Mouse (Mus musculus) cerebellum, adult 8-10 months (tissue): Measurements from ENCODE around the gene Cadm2.
A peak's percentile ranks its signal among the peaks of the same experiment; 100 is the strongest.

ENCODE experiments used
- DNase-seq: peaks from one replicate; pipeline ENCODE4 v3.0.0; 2022

Cadm2 gene

DNA sequence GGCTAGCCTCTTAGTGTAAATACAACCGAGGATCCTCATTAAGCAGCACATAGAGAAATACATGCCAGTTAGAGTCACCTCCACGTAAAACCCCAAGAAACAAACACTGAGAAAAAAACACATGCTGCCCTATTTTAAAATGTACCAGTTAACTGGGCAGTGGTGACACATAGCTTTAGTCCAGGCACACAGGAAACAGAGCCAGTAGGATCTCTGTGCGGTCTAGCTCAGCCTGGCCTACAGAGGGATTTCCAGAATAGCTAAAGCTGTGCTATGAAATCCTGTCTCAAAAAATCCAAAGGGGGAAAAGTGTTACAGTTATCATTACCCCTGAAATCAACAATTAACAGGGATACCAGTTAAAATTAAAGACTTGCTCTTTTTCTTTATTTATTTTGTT lies 498.9 kb downstream of the Cadm2 start:
- DNase-seq = no peak

DNA sequence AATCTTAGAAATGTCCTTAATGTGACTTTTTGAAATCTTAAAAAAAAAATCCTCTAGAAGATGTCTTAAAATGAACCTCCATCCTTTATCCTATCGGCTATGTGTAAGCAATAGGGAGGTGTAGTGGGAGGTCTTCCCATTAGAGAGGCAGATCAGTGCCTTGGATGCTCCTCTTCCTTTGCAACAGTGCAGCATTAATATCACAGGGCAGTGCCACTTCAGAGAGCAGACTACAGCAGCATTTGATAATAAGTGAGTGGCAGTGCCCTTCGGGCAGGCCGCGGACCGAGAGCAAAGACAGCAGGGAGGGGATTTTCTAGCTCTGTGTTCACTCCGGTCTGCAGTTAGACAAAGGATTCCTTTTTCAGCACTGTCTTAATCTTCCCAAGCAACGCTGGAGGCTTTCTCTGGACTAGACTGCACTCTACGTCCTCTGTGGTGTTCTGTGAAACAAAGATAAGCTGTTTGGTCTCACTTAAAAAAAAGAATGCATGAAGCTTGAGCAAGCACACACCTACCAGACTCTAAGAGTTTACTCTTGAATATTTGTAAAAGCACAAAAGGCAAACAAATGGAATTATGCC lies 514.1 kb downstream of the Cadm2 start:
- no peak for DNase-seq

DNA sequence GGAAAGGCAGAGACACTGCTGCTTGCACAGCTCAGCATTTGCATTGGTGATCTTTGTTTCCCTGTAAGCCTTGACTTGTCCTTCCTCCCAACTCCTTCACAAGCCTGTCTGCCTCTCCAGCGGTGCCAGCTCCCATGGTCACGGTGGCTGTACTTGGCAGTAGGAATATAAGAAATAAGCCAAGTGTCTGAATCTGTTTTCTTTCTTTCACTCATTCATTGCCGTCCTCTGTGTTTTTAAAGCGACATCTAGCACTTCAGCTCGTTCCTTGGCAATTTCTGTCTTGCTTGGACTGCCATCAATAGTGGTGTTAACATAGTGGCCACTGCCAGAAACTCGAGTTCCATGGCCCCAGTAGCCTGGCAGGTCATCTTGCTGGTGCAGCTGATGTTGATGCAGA lies 524.0 kb downstream of the Cadm2 start:
- no peak for DNase-seq

DNA sequence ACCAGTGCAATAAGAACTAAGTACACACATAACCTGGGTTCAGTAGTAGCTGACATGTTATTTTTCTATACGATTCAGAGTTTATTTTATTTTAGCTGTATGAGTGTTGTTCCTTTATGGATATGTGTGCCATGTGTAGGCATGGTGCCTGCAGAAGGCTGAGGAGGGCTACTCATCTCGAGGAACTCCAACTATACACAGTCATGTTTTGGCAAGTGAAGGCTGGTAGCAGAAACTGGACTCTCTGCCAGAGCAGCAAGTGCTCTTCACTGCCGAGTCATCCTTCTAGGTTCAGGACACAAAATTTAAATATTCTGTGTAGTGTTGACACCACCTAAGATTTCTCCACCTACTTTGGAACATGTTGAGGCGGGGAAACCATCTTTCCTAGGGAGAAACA lies 524.8 kb downstream of the Cadm2 start:
- no peak for DNase-seq

DNA sequence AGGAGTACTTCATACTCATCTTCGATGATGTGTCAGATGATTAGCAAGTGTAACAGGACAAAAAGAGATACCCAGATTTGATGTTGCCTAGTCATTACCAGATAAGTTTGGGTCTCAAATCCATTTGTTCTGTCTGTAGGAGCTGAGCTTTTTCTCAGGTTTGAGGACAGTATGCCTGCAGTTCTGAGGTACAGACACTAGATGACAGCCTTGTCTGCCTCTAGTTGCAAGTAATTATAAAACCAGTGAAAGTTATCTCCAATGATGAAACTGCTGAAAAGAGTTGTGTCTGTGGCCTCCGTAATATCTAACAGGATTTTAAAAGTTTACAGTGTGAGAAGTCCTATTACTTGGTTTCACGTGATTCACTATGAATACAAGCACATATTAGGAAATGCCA lies 531.0 kb downstream of the Cadm2 start:
- DNase-seq = peak; percentile 52

DNA sequence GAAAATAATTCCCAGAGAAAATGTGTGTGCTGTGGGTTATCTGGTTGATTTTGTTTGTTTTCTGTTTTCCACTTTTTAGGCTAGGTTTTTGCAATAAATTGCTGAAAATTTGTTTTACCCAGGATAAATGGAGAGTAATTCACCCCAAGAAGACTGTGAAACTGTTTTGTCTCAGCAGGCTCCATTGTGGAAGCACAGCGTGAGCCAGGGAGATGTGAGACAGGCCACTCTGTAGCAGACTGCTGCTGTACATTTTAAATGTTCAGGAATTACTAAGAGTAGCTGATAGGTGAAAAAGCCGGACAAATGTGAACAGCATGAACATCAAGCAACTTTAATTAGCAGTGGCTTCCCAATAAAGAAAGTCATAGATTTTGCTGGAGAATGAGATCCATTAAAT lies 541.4 kb downstream of the Cadm2 start:
- no peak for DNase-seq

DNA sequence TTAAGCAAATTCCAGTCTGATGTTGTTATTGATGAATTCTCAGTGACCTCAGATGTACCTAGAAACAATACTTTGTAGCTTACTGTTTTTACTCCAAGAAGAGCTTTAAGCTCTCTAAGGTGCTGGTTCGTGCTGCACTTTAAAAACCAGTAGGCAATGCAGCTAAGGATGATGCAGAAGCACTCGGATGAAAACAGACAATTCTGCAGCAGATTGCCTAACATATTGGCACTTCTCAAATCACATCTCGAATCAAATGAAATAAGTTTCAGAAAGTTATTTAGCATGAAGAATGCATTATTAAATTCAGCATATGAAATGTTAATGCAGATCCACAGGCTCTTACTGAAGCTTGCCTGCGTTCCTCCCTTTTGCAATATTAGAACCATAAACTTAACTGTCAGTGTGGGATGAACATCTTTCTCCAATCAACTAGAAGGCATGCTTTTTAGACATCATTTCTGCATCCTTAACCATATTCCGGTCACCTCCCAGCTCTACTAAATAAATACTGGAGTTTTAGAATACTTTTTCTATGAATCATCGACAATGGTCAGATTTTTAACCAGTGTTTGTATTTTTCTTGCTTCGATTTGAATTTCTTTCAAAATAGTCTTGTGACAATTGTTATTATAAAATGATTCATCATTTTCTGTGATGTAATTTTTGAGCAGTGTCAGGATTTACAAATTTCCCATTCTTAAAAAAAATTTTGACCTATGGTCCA lies 544.4 kb downstream of the Cadm2 start:
- no peak for DNase-seq

DNA sequence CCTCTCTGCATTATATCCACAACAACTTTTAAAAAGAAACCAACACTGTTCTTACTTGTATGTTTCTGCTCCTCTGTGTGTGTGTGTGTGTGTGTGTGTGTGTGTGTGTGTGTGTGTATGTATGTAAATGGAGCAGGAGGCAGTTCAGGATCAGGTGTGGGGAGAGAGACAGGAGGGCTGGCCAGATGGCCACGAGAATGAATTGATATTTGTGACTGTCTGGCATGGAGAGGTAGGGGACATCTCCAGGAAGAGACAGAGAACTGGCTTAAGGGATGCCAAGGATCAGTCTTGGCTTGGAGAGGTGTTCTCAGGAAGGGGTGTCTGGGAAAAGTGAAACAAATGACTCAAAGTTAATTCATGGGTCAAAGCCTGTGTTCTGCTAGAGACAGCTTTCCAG lies 552.2 kb downstream of the Cadm2 start:
- peak; percentile 25 for DNase-seq

DNA sequence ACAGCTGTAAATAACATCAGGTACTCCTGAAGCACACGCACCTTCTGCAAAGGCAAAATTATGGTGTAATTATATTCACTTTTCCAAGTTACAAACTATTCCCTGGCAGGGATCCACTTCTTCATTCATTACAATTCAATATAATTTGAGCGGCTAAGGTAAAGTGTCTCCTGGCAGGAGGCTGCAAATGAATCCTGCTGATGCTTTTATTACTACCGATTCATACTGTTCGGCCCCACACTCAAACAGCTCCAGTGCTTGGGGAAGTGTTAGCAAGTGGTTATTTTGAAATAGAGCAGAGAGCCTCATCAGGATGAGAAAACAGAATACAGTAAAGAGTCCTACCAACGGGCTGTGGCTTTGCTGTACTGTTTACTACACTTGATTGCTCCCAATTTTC lies 589.8 kb downstream of the Cadm2 start:
- no peak for DNase-seq

DNA sequence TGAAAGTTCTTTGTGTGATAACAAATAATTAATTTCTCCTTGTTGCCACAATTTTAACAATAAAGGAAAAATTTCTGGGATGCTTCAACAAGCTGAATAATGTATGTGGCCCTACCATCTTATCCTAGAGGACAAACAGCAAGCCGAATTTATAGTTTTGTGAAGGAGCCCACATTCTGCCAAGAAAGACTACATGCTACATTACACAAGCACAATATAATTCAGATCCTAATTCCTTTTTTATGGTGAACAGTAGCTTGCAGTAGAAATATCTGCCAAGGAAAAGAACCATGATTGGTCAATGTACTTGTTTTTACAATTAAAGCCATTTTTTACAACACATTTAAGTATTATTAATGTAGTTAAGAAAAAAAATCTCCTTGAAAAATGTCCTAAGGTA lies 600.9 kb downstream of the Cadm2 start:
- DNase-seq = no peak

DNA sequence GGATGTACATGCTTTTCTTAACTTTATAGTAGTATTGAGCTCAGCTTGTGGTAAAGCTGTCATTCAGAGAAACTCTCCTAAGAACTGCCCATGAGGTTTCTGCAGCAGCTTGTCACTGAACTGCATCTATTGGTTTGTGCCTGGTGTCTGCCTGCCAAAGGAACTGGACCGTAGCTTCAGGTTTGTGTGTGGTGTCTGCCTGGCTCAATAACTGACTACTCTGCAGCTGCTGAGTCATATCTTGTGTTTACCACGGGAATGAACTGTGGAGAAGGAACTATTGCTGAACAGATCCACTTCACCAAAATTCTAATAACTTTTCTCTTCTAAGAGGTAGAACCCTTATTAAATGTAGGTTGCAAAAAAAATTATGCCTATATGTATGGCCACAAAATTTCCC lies 603.0 kb downstream of the Cadm2 start:
- DNase-seq = no peak

DNA sequence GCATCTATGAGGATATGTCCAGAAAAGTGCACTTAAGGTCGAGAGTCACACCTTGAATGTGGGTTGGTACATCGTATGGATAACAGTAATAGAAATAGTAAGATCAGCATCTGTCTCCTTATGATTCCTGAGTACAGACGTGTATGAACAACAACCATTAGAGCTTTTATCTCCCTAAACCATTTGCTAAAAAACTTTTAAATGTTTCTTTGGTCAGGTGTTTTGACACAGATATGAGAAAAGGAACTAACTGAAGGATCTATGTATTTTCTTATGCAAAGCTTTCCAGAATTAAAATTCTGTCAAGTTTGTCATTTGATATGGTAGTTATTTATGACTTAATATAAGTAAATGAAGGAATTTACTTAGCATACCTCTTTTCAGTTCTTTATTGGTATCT lies 617.5 kb downstream of the Cadm2 start:
- DNase-seq = no peak

DNA sequence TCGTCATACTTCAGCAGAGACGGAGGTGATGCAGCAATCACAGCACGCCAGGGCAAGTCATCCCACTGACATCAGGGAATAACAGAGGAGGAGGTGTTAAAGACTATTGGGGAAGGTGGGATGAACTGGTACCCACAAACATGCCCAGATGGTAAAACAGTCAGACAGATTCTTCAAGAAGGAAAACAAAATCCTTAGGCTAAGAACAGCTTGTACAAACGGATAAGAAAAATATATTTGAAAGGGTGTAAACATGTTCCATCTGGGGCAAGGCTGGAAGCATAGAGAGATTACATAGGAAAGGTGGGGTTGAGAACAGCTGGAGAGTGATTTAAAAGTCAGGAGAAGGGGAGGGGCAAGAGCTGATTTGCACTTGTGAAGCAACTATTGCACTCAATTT lies 619.0 kb downstream of the Cadm2 start:
- DNase-seq = no peak

DNA sequence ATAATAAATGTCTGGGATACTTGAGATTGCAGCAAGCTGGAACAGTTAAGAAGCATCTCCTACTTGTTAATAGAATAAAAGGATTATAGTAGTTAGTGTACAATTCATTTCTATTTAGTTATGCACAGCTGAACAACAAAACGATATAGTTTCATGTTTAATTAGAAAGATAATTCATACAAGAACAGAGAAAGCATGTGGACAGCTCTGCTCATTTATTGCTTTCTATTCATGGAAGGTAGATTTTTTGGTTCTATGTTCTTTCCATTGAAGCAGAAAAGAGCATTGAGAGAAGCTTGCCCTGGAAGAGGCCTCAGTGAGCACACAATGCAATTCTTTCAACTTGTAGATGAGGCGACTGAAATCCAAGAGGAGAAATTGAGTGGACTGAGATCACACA lies 623.2 kb downstream of the Cadm2 start:
- DNase-seq = no peak

DNA sequence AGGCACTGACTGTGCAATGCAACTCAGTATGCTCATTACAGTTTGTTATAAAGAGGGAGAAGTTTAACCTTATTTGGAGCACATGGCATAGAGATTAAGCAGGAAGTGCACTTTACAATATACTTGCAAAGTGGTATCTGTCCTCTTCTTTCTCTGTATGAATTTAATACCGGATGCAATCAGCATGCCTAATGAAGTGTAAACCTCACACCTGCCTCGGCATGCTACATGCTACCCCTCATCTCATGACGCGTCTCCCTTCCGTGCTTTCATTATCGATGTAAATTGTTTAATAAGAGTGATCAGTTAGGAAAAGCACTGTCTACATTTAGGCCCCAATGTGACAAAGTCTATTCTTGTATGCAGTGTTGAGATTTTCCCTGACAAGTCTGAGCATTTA lies 633.0 kb downstream of the Cadm2 start:
- DNase-seq = no peak

DNA sequence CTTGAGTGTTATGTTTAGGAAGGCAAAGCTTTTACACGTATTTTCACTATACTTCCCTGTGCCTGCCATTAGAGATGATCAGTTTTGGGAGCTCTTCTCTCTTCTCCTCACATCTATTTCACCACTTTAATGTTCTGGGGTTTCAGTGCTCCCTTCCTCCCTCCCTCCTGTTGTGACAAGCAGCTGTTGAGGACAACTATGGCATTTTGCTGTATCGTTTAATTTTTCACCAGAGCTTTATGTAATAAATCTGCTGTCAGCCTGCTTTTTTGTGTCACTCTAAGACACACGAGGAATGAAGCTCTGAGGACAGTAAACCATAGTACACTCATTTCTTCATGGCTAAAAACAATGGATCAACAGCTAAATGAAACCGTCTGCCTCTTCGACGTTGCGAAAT lies 633.8 kb downstream of the Cadm2 start:
- DNase-seq = peak; percentile 14

DNA sequence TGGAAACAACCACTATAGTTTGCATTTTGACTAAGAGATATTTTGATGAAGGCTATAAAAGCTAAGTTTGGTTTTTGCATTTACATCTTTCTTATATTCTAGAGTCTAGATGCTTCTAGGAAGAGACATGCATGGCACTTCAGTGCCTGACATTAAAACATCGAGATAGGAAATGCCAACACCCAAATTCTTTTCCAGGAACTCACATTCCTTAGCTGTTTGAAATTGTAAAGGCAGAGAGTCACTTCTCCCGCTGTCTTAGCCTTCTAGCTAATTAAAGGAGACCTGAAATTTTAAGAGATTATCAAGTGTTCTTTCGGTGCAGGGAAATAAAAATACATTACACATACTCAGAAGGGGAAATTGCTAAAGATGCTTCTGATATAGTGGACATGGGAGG lies 649.8 kb downstream of the Cadm2 start:
- DNase-seq = no peak

DNA sequence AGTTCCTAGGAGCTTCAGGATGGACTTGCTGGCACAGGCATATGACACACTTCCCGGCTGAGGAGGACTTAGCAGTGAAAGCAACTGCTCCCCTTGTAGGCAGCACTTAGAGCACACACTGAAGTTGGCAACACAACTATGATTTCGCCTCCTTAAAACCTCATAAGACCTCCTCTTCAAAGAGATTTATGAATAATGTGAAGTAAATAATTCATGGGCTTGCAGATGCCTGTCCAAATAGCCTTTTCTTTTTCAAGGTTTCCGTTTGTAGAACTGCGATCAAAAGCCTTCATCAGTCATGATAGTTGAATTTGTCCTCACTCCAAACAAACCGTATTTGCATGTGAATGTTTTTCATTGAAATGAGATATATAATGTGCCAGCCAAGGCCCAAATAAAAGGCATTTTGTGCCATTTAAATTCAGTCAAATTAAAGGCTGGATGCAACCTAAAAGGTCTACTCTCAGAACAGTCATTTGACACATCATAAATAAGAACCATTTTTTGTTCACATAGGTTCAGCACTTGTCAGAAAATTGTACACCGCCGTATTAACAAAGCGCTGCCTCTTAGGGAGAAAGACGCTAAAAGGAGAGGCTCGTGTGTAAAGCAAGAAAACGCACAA lies 651.1 kb downstream of the Cadm2 start:
- DNase-seq = no peak

DNA sequence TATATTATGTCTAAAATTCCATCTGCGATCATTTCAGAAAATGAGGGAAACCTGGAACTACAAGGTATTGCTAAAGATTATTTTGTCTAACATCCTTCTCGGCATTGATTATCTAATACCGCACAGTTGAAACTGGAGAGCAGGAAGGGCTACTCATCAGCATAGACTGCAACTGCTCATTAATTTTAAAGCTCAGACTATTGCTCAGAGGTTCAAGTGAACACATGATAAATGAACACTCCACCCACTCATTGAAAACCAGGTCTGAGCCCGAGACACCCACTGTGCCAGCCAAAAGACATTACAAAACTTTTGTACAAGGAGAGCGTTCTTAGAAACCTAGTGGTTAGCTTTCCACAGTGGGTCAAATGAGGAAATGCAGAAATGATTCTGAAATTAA lies 652.4 kb downstream of the Cadm2 start:
- no peak for DNase-seq

DNA sequence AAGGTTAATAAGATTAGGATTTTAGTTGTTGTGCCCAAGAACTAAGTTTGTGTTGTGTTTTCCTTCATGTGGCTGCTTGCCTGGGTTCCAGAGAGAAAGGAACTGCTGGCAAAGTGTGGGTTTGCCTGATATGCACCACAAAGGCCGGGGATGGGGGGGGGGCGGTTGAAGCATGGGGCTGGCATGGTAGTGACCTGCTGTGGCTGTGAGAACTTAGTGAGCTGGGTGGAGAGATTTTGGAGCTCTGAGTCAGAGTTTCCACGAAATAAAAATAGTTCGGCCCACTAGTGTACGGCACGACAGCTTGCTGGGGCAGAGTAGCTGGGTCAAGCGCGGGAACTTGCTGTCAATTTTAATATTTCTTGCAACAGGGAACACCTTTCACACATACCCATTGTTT lies 653.0 kb downstream of the Cadm2 start:
- DNase-seq = no peak

DNA sequence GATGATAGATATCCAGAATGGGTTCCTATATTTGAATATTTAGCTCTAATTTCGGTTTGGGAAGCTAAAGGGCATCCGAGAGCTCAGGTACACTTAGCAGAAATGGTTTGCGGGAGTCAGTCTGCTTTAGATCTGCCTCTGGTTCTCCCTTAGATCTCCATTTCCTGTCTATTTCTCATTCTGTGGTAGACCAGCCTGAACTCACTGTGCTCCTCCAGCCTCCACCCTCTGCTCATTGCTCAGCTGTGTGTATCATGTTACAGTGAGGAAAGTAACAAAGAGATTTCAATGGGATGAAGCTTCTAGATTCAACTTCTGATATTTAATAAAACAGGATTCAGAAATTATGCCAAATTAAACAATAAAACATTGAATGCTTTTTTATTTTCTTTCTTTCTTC lies 661.6 kb downstream of the Cadm2 start:
- DNase-seq = no peak

DNA sequence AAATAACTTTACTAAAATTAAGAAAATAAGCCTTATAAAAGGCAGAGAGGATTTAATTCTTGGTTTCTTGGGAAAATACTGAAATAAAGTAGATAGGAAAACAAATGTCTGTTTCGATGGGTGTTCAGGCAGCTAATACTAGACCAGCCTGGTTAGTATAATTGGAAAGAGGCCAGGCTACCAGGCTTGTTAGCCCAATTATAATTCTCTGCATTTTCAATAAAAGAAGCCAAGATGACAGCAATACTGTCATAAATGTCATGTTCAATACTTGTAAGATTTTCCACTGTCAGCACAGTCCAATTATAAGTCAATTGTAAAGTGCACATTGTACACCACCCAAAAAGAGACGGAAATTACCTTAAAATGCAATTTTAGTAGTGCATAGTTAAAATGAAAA lies 664.8 kb downstream of the Cadm2 start:
- no peak for DNase-seq

DNA sequence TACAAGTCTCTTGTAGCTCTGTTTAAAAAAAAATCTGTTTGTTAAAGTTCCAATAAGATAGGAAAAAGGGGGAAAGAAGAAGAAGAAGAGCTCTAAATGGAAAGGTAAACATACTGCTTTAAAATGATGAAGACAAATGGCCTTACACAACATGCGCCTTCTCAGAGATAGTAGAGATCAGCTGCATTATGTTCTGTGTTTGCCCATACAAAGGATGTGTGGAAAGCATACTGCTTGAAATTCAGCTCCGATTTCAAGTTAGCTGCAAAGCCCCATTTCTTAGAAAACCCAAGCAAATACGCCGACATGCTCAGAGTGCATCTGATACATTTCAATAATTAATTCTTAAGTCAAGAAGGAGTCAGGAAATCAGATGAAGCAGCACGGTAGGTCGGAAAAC lies 684.4 kb downstream of the Cadm2 start:
- DNase-seq = no peak

DNA sequence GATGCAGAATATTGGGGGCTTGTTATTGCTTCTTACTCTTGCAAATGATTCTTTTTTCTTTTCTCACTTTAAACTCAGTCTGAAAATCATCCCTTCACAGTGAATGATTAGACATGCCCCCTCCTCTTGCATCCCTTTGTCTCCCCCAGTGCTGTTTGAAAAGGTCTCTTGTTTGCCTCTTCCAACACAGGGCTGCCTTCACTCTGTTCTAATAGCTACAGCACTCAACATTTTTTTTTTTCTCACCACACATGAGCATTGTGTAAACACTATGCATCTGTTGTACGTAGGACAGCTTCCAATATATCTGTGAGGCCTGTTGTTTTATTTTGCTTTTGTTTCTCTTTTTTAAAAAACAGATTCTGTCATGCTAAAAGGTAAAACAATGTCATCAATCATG lies 695.2 kb downstream of the Cadm2 start:
- DNase-seq = no peak

DNA sequence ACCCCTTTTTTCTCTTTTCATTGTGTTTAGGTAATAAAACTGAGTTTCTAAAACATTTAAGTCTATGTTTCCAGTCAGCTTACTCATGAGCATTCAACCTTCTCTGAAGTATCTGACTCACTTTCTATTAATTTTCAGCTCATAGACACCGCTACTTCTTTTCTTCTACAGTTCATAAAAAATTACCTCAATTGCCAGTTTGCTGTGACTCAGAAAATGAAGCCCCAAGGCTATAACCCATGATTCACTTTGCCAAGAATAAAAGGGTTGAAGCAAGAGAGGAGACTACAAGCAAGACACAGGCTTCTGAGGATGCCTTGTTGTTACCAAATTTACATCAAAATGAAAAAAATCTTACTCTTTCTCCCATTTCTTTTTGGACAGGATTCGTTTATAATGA lies 698.0 kb downstream of the Cadm2 start:
- DNase-seq = no peak
